Mouse (Mus musculus) gonadal fat pad, adult 2 months (tissue): ENCODE data around the gene Cflar. TPM values are rescaled to one million over a fixed set of nuclear protein-coding genes. Genes with fewer than 3 reads are reported as not detected.
"Not testable (repeated sequence)": the region's sequence is repeated elsewhere in the genome, so short reads cannot be mapped to it uniquely, and the experiment has no call there.

Experiments used
- DNase-seq: peaks from one replicate; pipeline ENCODE4 v3.0.0-alpha.2; 2012; ENCODE audit warnings: low read depth
- polyA plus RNA-seq: library from polyadenylated mRNA; depleted of rRNA; stranded (reverse); fragments of >200 nt; gene quantifications from 2 replicates; pipeline ENCODE4 v1.2.3, GENCODE M21; 2012; rRNA removed

The Cflar gene
- polyA plus RNA-seq = 54.0 and 64.0 TPM in 2 replicates

DNA sequence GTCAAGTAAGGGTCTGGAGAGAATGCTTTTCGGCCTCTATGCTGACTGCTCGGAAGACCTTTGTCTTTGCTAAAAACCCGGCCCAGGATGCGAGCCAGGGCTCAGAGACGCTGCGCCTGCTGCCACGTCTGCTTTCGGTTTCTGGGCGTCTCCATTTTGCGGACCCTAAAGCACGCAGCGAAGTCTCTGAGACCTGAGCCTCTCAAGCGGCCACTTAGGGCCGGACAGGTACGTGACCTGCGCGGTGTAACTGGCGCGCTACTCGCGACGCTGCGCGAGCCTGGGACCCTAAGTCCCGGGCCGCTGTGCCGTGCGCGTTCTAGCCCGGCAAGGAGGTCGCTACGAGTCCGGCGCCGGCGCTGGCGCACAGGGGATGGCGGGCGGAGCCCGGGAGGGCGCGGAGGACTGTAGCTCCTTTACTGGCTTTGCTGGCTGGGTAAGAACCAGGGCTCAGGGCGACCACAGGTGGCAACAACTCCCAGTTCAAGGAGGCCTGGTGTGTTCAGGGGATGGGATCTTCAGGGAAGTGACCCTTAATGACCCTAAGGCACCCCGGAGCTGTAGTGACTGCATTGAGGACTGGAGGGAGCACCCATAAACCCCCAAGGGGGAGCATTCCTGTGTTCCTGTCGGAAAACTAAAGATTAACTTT, at the start of gene Cflar:
TSS of gene Cflar (plus strand) at position 144 of the 652 bp plus-strand sequence.
- DNase-seq = no peak

- not testable (repeated sequence) for DNase-seq
Measured at GRCm38 (mm10) chr1:58662671-58663070, 48.6 kb upstream of the Cflar start.

- not testable (repeated sequence) for DNase-seq
Measured at GRCm38 (mm10) chr1:58663365-58663764, 47.9 kb upstream of the Cflar start.

DNA sequence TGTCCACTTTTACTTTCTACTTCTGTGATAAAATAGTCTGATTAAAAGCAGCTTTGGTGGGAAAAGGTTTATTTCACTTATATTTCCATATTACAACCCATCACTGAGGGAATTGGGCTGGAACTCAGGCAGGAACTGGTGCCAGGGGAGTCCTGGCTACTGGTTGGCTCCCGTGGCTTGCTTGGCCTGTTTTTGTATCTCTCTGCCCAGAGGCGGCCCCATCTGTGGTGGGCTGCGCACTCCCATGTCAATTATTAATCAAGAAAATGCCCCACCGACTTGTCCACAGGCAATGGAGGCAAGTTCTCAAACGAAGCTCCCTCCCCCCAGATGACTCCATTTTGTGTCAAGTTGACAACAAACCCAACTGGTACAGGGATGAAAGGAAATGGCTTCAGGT, 43.1 kb upstream of the Cflar start:
- DNase-seq = no peak

DNA sequence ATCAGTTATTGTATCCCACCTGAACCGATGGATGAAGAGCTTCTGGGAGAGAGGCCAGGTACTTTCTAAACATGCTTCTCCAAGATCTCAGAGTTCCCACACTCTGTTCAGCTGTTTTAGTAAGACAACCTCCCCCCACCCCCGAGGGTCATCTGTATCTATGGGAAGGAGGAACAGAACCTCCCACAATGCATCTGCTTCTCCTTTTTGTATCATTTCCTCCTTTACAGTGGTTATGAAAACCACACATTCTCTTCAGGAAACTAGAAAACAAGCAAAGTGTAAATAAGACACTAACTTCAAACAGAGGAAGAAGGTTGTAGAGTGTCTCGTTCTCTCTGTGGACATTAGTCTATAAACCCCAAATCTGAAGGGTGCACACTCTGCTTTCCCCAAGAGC, 41.7 kb upstream of the Cflar start:
- not testable (repeated sequence) for DNase-seq

- no peak for DNase-seq
Measured at GRCm38 (mm10) chr1:58672116-58672515, 39.2 kb upstream of the Cflar start.

DNA sequence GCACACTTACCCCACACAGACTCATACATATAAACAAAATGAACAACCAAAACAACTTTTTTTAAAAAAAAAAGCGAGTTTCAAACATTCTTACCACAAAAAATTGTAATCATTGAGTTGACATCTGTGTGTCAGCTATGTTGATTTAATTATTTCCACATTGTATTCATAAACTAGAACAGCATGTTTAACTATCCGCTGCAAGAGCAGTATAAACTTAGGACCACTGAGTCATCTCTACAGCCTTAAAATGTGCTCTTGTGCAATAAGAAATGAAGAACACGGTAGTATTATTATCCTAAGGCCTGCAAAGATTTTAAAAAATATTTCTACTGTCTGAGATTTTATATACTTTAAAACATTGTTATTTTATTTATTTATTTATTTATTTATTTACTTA, 36.3 kb upstream of the Cflar start:
- DNase-seq = no peak

DNA sequence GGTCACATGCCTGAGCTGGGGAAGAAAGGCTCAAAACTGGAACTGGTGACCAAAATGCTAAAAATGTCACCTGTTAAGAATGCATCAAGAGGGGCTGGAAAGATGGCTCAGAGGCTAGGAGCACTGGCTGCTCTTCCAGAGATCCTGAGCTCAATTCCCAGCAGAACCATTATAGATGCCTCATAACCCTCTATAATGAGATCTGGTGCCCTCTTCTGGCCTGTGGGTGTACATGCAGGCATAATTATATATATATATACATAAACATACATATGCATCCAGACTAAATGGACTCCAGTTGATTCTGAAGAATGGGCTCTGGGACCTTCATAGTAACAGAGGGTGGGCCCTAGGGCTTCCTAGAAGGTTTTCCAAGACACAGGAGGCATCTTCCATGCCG, 33.7 kb upstream of the Cflar start:
- no peak for DNase-seq

- DNase-seq = not testable (repeated sequence)
Measured at GRCm38 (mm10) chr1:58678412-58678811, 32.9 kb upstream of the Cflar start.

- no peak for DNase-seq
Measured at GRCm38 (mm10) chr1:58689426-58689825, 21.9 kb upstream of the Cflar start.

- no peak for DNase-seq
Measured at GRCm38 (mm10) chr1:58690006-58690744, 21.1 kb upstream of the Cflar start.

DNA sequence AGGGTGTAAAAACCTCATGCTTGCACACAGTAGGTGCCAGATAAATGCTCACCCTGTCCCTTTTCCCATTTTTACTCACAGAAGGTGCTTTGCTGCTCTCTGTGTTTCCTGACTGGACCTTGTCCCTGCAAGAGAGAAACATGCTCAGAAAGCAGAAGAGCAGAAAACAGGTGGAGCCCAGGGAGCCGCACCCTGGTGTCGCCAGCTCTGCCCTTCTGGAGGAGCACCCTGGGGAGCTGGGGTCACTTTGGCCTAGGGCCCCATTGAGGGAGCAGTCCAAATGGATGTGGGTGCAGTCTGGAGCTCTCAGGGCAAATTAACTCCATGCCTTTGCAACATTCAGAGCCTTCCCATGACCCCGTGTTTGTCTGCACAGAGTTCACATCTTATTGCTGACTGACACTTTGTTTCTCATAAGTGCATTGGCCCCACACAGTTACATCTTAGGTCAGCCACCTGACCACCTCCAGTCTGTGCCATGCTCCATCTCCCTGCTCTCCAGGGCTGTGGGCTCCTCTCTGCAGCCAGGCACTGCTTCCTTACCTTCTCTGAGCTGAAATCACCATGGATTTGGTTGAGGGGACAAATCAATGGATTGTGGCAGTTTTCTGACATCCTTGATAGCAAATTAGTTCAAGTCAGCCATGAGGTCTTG, 20.3 kb upstream of the Cflar start:
- not testable (repeated sequence) for DNase-seq

GRCm38 (mm10) chr1:58691718-58692117, 19.6 kb upstream of the Cflar start:
- not testable (repeated sequence) for DNase-seq

DNA sequence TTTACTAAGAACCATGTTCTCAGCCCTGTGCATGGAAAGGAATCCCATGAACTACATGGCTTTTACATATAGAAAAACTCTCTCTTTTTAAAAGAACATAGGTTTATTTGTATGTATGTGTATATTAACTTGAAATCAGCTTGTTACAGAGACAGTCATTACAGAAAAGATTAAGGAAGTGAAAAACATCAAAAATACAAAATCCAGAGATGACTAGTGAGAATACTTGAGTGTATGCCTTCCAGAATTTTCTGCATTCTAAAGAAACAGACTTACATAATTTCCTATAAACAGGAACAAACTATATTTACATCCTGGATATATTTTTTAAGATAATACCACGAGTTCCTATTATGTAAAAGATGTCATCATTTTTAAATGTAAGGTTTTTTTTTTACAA, 17.6 kb upstream of the Cflar start:
- DNase-seq = no peak

GRCm38 (mm10) chr1:58695810-58696209, 15.5 kb upstream of the Cflar start, which contains the start of gene Als2cr12:
Gene Als2cr12 (minus strand): TSS chr1:58695989.
- DNase-seq = not testable (repeated sequence)

GRCm38 (mm10) chr1:58697607-58698006, 13.7 kb upstream of the Cflar start:
- DNase-seq = not testable (repeated sequence)

GRCm38 (mm10) chr1:58698781-58699180, 12.5 kb upstream of the Cflar start:
- DNase-seq = no peak

DNA sequence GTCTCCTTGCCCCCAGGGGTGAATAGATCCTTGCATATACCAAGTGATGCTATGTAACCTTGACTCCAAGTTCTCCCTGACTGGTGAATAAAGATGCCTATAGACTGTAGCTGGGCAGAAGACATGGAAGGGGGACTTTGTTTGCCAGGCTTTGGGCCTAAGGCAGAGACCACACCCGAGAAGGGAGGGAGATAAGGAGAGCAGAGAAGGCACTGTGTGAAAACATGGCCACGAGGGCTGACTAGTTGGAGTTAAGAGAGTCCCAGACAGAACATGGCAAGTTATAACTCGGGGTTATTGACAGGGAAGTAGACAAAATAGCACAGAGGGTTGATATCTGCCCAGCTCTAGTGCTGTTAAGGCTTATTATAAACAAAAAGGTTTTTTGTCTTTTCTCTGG, 11.3 kb upstream of the Cflar start:
- no peak for DNase-seq

DNA sequence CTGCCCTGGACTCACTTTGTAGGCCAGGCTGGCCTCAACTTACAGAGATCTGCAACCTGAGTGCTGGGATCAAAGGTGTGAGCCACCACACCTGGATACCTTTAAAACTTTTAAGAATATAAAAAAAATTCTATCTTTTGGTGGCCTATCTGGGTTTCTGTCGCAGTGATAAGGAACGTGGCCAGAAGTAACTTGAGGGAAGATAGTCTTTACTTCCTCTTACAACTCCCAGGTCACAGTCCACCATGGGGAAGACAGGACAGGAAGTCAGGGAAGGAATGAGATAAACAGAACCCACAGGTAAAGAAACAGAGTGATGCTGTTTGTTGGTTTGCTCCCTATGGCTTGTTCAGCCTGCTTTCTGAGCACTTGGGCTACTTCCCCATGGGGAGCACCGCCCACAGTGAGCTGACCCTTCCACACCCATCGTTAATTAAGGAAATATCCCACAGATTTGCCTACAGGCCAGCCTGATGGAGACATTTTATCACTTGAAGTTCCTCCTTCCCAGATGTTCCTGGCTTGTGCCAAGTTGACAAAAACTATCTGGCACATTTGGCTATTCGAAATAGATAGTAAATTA, 10.6 kb upstream of the Cflar start:
- DNase-seq = not testable (repeated sequence)

DNA sequence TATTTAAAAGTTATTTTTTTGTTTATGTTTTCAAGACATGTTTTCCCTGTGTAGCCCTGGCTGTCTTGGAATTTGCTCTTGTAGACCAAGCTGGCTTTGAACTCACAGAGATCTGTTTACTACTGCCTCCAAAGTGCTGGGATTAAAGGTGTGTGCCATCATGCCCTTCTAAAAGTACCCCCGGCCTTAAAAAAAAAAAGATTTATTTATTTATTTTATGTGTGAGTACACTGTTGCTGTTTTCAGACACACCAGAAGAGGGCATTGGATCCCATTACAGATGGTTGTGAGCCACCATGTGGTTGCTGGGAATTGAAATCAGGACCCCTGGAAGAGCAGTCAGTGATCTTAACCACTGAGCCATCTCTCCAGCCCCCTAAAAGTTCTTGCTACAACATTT, 1.3 kb upstream of the Cflar start:
- not testable (repeated sequence) for DNase-seq

GRCm38 (mm10) chr1:58710711-58711364, 470 bp upstream of the Cflar start:
- no peak for DNase-seq
